Mouse (Mus musculus) cerebellum, postnatal 14 days (tissue): ENCODE data around the gene Ushbp1.
"Not testable (repeated sequence)": the region's sequence is repeated elsewhere in the genome, so short reads cannot be mapped to it uniquely, and the experiment has no call there.

Experiments
- DNase-seq, 2 experiments: peaks; one replicate each; pipeline ENCODE4 v3.0.0; 2021; ENCODE audit warnings: mixed read lengths in 2 of 2

Ushbp1 gene

GRCm38 (mm10) chr8:71369040-71369718 is 26.4 kb downstream of the Ushbp1 start:
- no peak for DNase-seq

- no peak for DNase-seq
These were observed 27.2 kb downstream of the Ushbp1 start for GRCm38 (mm10) chr8:71368366-71368765.

GRCm38 (mm10) chr8:71367529-71368176 is 27.9 kb downstream of the Ushbp1 start:
- peak; percentile 54 to 57 for DNase-seq

GRCm38 (mm10) chr8:71366771-71367528 is 28.7 kb downstream of the Ushbp1 start, which contains the start of gene Use1:
Use1 (plus strand) TSS chr8:71366848.
- DNase-seq = peak; percentile 88 to 92

GRCm38 (mm10) chr8:71358026-71358425 is 37.6 kb downstream of the Ushbp1 start:
- no peak for DNase-seq

GRCm38 (mm10) chr8:71351520-71351919 is 44.1 kb downstream of the Ushbp1 start:
- no peak for DNase-seq

GRCm38 (mm10) chr8:71351117-71351516 is 44.5 kb downstream of the Ushbp1 start:
- no peak for DNase-seq

- no peak for DNase-seq
These were observed 49.0 kb downstream of the Ushbp1 start for GRCm38 (mm10) chr8:71346581-71346980.

- peak; percentile 36 to 74 for DNase-seq
These were observed 55.0 kb downstream of the Ushbp1 start for GRCm38 (mm10) chr8:71340625-71341024.

GRCm38 (mm10) chr8:71337834-71338233 is 57.8 kb downstream of the Ushbp1 start:
- not testable (repeated sequence) for DNase-seq
